Mouse (Mus musculus) kidney, adult 2 months (tissue): ENCODE data around the gene Usp34. TPM values are rescaled to one million over a fixed set of nuclear protein-coding genes. Genes with fewer than 3 reads are reported as not detected.
A peak's percentile ranks its signal among the peaks of the same experiment; 100 is the strongest.
"Not testable (repeated sequence)": the region's sequence is repeated elsewhere in the genome, so short reads cannot be mapped to it uniquely, and the experiment has no call there.

ENCODE experiments used
- DNase-seq: peaks from one replicate; pipeline ENCODE4 v3.0.0; 2021
- H3K27ac ChIP-seq: fragments of 200-500 bp; 2 replicates; pipeline ENCODE4 v1.5.1; 2012; ENCODE audit warnings: low read depth, low read length, control low read depth, inconsistent platforms; ENCODE audit not compliant: insufficient read depth
- H3K27me3 ChIP-seq: fragments of 200-500 bp; replicated peaks from 2 replicates; pipeline ENCODE4 v1.6.1; 2012; ENCODE audit warnings: mild to moderate bottlenecking, moderate library complexity, low read length, inconsistent platforms; ENCODE audit not compliant: control insufficient read depth, insufficient read depth
- H3K36me3 ChIP-seq: fragments of 200-500 bp; 2 replicates; pipeline ENCODE4 v1.6.1; 2012; ENCODE audit warnings: mild to moderate bottlenecking, moderate library complexity, low read length, inconsistent platforms; ENCODE audit not compliant: control insufficient read depth, insufficient read depth
- H3K4me1 ChIP-seq: fragments of 200-500 bp; 2 replicates; pipeline ENCODE4 v1.6.1; 2011; ENCODE audit warnings: low read length; ENCODE audit not compliant: control insufficient read depth, insufficient read depth
- H3K4me3 ChIP-seq: fragments of 200-500 bp; 2 replicates; pipeline ENCODE4 v1.5.1; 2011; ENCODE audit warnings: mild to moderate bottlenecking, low read depth, low read length, control low read depth; ENCODE audit not compliant: insufficient read depth
- CTCF ChIP-seq: fragments of 200-500 bp; conservative IDR thresholded peaks from 2 replicates; pipeline ENCODE4 v1.5.1; 2011; ENCODE audit warnings: low read depth, mild to moderate bottlenecking, control low read depth, low read length, moderate library complexity, mixed read lengths; ENCODE audit not compliant: insufficient read depth, insufficient read length
- POLR2A ChIP-seq: fragments of 200-500 bp; IDR thresholded peaks from one replicate; pipeline ENCODE4 v1.6.1; 2011; ENCODE audit warnings: low read depth, low read length, control low read depth
- WGBS: fragments of 180-500 bp; shearing (Covaris S2); methylation state at CpG from one replicate; pipeline ENCODE4 v1.1.7; 2018; 5-methylcytosine and 5-hydroxymethylcytosine counted together
- polyA plus RNA-seq: library from polyadenylated mRNA; depleted of rRNA; stranded (reverse); fragments of >200 nt; gene quantifications from 2 replicates; pipeline ENCODE4 v1.2.3, GENCODE M21; 2012

Gene Usp34
- polyA plus RNA-seq, 1 experiment, result 10.3 TPM

DNA sequence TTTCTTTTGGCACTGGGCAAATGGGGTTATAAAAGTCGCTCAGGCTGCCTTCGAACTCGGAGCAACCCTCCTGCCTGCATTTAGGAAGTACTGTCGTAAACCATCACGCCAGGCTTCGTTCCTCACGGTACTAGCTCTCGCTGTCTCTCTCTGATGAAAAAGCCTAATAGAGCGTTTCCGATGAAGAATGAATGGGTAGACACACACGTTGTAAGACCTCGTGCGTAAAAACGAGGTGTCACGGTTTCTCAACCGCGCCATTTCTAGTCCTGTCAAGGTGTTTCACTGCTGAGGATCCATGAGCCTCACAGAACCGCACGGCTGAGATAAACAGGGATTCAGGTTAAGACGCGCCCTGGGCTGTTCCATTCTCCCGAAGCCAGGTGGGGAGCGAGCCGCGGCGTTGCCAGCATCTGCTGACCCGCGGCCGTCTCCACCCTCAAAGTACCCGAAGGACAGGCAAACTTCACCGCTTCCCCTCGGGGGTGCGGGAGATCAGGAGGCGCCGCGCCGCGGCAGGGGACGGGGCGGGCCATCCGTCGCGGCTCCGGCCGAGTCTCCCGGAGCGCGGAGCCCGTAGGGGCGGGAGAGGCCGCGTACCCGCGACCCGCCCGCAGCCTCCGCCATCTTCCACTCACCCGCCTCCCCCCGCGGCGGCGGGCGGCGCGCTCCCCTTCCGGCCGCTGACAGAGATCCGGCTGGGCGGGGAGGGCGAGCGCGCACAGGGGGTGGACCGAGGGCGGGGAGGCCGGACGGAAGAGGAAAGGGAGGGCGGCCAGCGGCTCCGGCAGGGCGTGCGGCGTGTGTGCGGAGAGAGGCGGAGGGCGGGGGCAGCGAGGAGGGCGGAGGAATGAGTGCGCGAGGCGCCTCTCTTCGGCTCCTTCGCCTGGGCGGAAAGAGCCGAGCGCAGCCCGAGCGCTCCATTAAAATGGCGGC is 754 bp upstream of the Usp34 start:
- H3K4me3 ChIP-seq, result peak overlapping the region; percentile 99
- TF ChIP-seq POLR2A (peak; percentile 12), CTCF (no peak)
- peaks cover 11% of the 10 kb centered on the region; the same call in 1 of the 2 replicates for H3K4me1 ChIP-seq
- H3K36me3 ChIP-seq, result no peaks in the 10 kb centered on the region
- WGBS, result under 1% methylated on average over 83 of the region's 98 CpGs
- DNase-seq, result peak; percentile 98
- no peaks in the 10 kb centered on the region for H3K27me3 ChIP-seq
- H3K27ac ChIP-seq, result peak overlapping the region; percentile 91

DNA sequence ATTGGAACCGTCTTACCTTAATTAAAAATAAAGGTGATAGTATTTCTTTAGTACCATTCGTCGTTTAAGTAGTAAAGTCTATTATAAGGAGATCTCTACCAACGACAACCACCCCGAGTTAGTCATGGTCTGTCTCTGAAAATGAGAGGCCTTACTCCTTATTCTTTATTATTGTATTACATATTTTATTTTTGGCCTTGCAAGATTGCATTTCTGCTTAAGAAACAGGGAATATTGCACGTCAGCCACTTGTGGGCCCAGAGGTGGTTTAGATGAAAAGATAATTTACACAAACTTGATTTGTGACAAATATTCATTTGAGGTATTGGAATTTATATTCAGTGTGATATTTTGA is 848 bp downstream of the Usp34 start:
- Histone ChIP-seq H3K4me1 (peaks cover 20% of the 10 kb centered on the region; the same call in 1 of the 2 replicates), H3K27ac (peak overlapping the region; percentile 62), H3K36me3 (no peaks in the 10 kb centered on the region), H3K4me3 (peak overlapping the region; percentile 99), H3K27me3 (no peaks in the 10 kb centered on the region)
- no peak for TF ChIP-seq POLR2A
- no peak for TF ChIP-seq CTCF
- whole genome bisulfite sequencing, result 2% methylated on average over 6 of the region's 6 CpGs
- no peak for DNase-seq

DNA sequence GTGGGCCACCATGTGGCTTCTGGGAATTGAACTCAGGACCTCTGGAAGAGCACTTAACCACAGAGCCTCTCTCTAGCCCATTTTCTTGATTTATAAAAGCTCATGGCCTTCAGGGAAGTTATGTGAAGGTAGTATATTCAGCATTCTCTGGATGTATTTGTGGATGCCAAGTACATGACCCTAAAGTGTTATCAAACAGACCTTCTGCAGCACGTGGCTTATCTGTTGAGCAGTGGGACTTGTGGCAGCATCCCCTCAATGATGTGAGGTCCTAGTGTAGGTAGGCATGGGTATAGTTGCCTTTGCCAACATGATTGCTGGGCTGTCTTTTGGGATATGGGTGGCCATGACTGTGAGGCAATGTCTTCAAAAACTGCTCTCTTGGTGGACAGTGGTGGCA is 6.8 kb downstream of the Usp34 start:
- WGBS, result 80% methylated on average over 1 of the region's 1 CpGs
- peaks cover 17% of the 10 kb centered on the region; the same call in 1 of the 2 replicates for H3K4me1 ChIP-seq
- no peak for DNase-seq
- H3K27me3 ChIP-seq, result no peaks in the 10 kb centered on the region
- no peaks in the 10 kb centered on the region for H3K36me3 ChIP-seq
- no peak overlapping the region for H3K27ac ChIP-seq
- TF ChIP-seq CTCF (no peak), POLR2A (no peak)
- no peak overlapping the region for H3K4me3 ChIP-seq

DNA sequence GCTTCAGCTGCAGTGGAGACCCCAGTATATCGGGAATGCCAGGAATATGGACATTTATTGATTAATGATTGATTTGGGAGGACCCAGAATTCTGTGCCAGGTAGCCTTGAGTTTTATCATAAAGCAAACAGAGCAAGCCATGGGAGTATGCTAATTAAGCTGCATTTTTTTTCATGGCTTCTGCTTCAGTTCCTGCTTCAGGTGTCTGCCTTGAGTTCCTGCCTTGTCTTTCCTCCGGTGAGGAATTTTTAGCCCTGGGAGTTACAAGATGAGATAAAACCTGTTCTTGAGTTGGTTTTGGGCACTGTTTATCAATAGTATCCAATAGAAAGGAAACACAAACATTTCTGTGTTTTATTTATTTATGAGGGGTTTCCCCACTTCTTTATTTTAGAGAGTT is 22.7 kb downstream of the Usp34 start:
- no peaks in the 10 kb centered on the region for H3K36me3 ChIP-seq
- DNase-seq, result no peak
- H3K4me3 ChIP-seq, result no peak overlapping the region
- 79% methylated on average over 2 of the region's 2 CpGs for WGBS
- H3K27ac ChIP-seq, result no peak overlapping the region
- H3K27me3 ChIP-seq, result no peaks in the 10 kb centered on the region
- TF ChIP-seq POLR2A, result no peak
- TF ChIP-seq CTCF, result no peak
- no peaks in the 10 kb centered on the region for H3K4me1 ChIP-seq

- WGBS, result 72% methylated on average over 3 of the region's 3 CpGs
Measured at GRCm38 (mm10) chr11:23332136-23332535, 25.4 kb downstream of the Usp34 start.

GRCm38 (mm10) chr11:23335160-23335559 is 28.5 kb downstream of the Usp34 start:
- WGBS, result 63% methylated on average over 1 of the region's 1 CpGs
- no peak overlapping the region for H3K4me3 ChIP-seq
- no peak for DNase-seq
- no peaks in the 10 kb centered on the region for H3K27me3 ChIP-seq
- H3K36me3 ChIP-seq, result peaks cover 2% of the 10 kb centered on the region
- no peak for TF ChIP-seq CTCF
- no peak for TF ChIP-seq POLR2A
- no peaks in the 10 kb centered on the region; the same call in 1 of the 2 replicates for H3K4me1 ChIP-seq
- no peak overlapping the region for H3K27ac ChIP-seq

More at GRCm38 (mm10) chr11:23332136-23332535, 25.4 kb downstream of the Usp34 start:
- no peak for DNase-seq
- Histone ChIP-seq H3K36me3 (peaks cover 2% of the 10 kb centered on the region), H3K4me3 (no peak overlapping the region), H3K27me3 (no peaks in the 10 kb centered on the region), H3K4me1 (no peaks in the 10 kb centered on the region; the same call in 1 of the 2 replicates), H3K27ac (no peak overlapping the region)
- TF ChIP-seq POLR2A (no peak), CTCF (no peak)

GRCm38 (mm10) chr11:23357226-23357625 is 50.5 kb downstream of the Usp34 start:
- H3K36me3 ChIP-seq, DNase-seq, H3K4me1 ChIP-seq, H3K4me3 ChIP-seq, H3K27me3 ChIP-seq, H3K27ac ChIP-seq: not testable (repeated sequence)
- TF ChIP-seq CTCF, result 0 out of 2 replicates have a peak, but pooled peaks have one; percentile 17
- 61% methylated on average over 5 of the region's 5 CpGs for WGBS

GRCm38 (mm10) chr11:23359687-23360235 is 53.1 kb downstream of the Usp34 start:
- not testable (repeated sequence) for H3K4me1 ChIP-seq, H3K27me3 ChIP-seq, H3K4me3 ChIP-seq, H3K36me3 ChIP-seq, DNase-seq, H3K27ac ChIP-seq
- 79% methylated on average over 1 of the region's 1 CpGs for WGBS
